Mouse (Mus musculus): ENCODE measurements at regions not wholly inside any gene's neighbourhood (a gene's known extent, or its start where the extent isn't known, plus 50 kb on each side); places are given as distances from the start of the nearest gene placed in this dataset.

GRCm38 (mm10) chr16:9074295-9074694 is 244.4 kb downstream of the 1810013L24Rik start:
- H3K4me2 ChIP-seq (ENCODE audit: low read depth): no peak overlapping the region
- no peak overlapping the region for H3K4me3 ChIP-seq

GRCm38 (mm10) chr16:9077451-9077850 is 247.6 kb downstream of the 1810013L24Rik start:
- H3ac ChIP-seq (ENCODE audit: control insufficient read depth, insufficient read length): no peak overlapping the region
- H3K27me3 ChIP-seq (ENCODE audit: control insufficient read depth, insufficient read depth, insufficient read length): no peaks in the 10 kb centered on the region
- no peak overlapping the region for H3K4me2 ChIP-seq (ENCODE audit: low read depth)
- H3K36me3 ChIP-seq (ENCODE audit: control insufficient read depth, insufficient read depth): no peaks in the 10 kb centered on the region
- no peak for TF ChIP-seq TCF3 (IDR thresholded peaks at IDR 0.05; ENCODE audit: insufficient read length, low read depth)
- no peak overlapping the region for H3K4me3 ChIP-seq
- H3K79me2 ChIP-seq (ENCODE audit: control insufficient read depth, insufficient read depth): no peaks in the 10 kb centered on the region

More at GRCm38 (mm10) chr16:9074295-9074694, 244.4 kb downstream of the 1810013L24Rik start:
- H3K27me3 ChIP-seq (ENCODE audit: control insufficient read depth, insufficient read depth, insufficient read length): no peaks in the 10 kb centered on the region
- TF ChIP-seq CEBPB (IDR thresholded peaks at IDR 0.05; ENCODE audit: insufficient read depth, poor library complexity, severe bottlenecking) (no peak), TCF3 (IDR thresholded peaks at IDR 0.05; ENCODE audit: insufficient read length, low read depth) (no peak), POLR2AphosphoS2 (IDR thresholded peaks at IDR 0.05; ENCODE audit: insufficient read length, low read depth) (no peak), MYOG (IDR thresholded peaks at IDR 0.05; ENCODE audit: control insufficient read depth in 1 of 3, insufficient read depth in 1 of 3, insufficient read length in 2 of 3, low read depth in 2 of 3) (no peak), USF1 (IDR thresholded peaks at IDR 0.05; ENCODE audit: low read depth) (no peak), POLR2A (IDR thresholded peaks at IDR 0.05; ENCODE audit: insufficient read length, low read depth) (no peak), REST (IDR thresholded peaks at IDR 0.05; ENCODE audit: insufficient read depth, insufficient read length) (no peak)
- no peaks in the 10 kb centered on the region for H3K79me2 ChIP-seq (ENCODE audit: control insufficient read depth, insufficient read depth)
- no peak overlapping the region for H3ac ChIP-seq (ENCODE audit: control insufficient read depth, insufficient read length)
- no peaks in the 10 kb centered on the region for H3K36me3 ChIP-seq (ENCODE audit: control insufficient read depth, insufficient read depth)

- H3K36me3 ChIP-seq (ENCODE audit: control insufficient read depth, insufficient read depth): no peaks in the 10 kb centered on the region
- no peak for TF ChIP-seq MYOG (IDR thresholded peaks at IDR 0.05; ENCODE audit: control insufficient read depth in 1 of 3, insufficient read depth in 1 of 3, insufficient read length in 2 of 3, low read depth in 2 of 3)
- no peak for TF ChIP-seq POLR2AphosphoS2 (IDR thresholded peaks at IDR 0.05; ENCODE audit: insufficient read length, low read depth)
- TF ChIP-seq POLR2A (IDR thresholded peaks at IDR 0.05; ENCODE audit: insufficient read length, low read depth): no peak
- TF ChIP-seq USF1 (IDR thresholded peaks at IDR 0.05; ENCODE audit: low read depth): no peak
- TF ChIP-seq MAX (IDR thresholded peaks at IDR 0.05; ENCODE audit: low read depth): no peak
- TF ChIP-seq REST (IDR thresholded peaks at IDR 0.05; ENCODE audit: insufficient read depth, insufficient read length): no peak
- no peak for TF ChIP-seq E2F4 (IDR thresholded peaks at IDR 0.05; ENCODE audit: insufficient read depth)
- no peak for TF ChIP-seq CEBPB (IDR thresholded peaks at IDR 0.05; ENCODE audit: insufficient read depth, poor library complexity, severe bottlenecking)
- no peak for TF ChIP-seq SRF (IDR thresholded peaks at IDR 0.05; ENCODE audit: control insufficient read depth, insufficient read length, low read depth)
- no peak overlapping the region for H3K4me3 ChIP-seq
Measured at GRCm38 (mm10) chr16:9078405-9078942, 248.6 kb downstream of the 1810013L24Rik start.

GRCm38 (mm10) chr16:9083040-9083439 is 253.1 kb downstream of the 1810013L24Rik start:
- Histone ChIP-seq H3K79me2 (ENCODE audit: control insufficient read depth, insufficient read depth) (no peaks in the 10 kb centered on the region), H3K4me3 (no peak overlapping the region), H3K4me2 (ENCODE audit: low read depth) (no peak overlapping the region), H3K27me3 (ENCODE audit: control insufficient read depth, insufficient read depth, insufficient read length) (no peaks in the 10 kb centered on the region), H3K36me3 (ENCODE audit: control insufficient read depth, insufficient read depth) (no peaks in the 10 kb centered on the region), H3ac (ENCODE audit: control insufficient read depth, insufficient read length) (no peak overlapping the region)
- TF ChIP-seq POLR2AphosphoS2 (IDR thresholded peaks at IDR 0.05; ENCODE audit: insufficient read length, low read depth) (no peak), MYOD1 (IDR thresholded peaks at IDR 0.05; ENCODE audit: control insufficient read depth in 1 of 3, insufficient read length in 2 of 3, low read depth in 2 of 3) (no peak), E2F4 (IDR thresholded peaks at IDR 0.05; ENCODE audit: insufficient read depth) (no peak), MAX (IDR thresholded peaks at IDR 0.05; ENCODE audit: low read depth) (no peak), REST (IDR thresholded peaks at IDR 0.05; ENCODE audit: insufficient read depth, insufficient read length) (no peak), CEBPB (IDR thresholded peaks at IDR 0.05; ENCODE audit: insufficient read depth, poor library complexity, severe bottlenecking) (no peak), SRF (IDR thresholded peaks at IDR 0.05; ENCODE audit: control insufficient read depth, insufficient read length, low read depth) (no peak), TCF12 (IDR thresholded peaks at IDR 0.05; ENCODE audit: insufficient read depth, poor library complexity, severe bottlenecking) (no peak), POLR2A (IDR thresholded peaks at IDR 0.05; ENCODE audit: insufficient read length, low read depth) (no peak), USF1 (IDR thresholded peaks at IDR 0.05; ENCODE audit: low read depth) (no peak), MYOG (IDR thresholded peaks at IDR 0.05; ENCODE audit: control insufficient read depth in 1 of 3, insufficient read depth in 1 of 3, insufficient read length in 2 of 3, low read depth in 2 of 3) (no peak)

More at GRCm38 (mm10) chr16:9078405-9078942, 248.6 kb downstream of the 1810013L24Rik start:
- Histone ChIP-seq H3K4me2 (ENCODE audit: low read depth) (no peak overlapping the region), H3ac (ENCODE audit: control insufficient read depth, insufficient read length) (no peak overlapping the region), H3K27me3 (ENCODE audit: control insufficient read depth, insufficient read depth, insufficient read length) (no peaks in the 10 kb centered on the region), H3K79me2 (ENCODE audit: control insufficient read depth, insufficient read depth) (no peaks in the 10 kb centered on the region)

- no peak overlapping the region for H3K4me2 ChIP-seq (ENCODE audit: low read depth)
- H3K4me3 ChIP-seq: no peak overlapping the region
- no peaks in the 10 kb centered on the region for H3K27me3 ChIP-seq (ENCODE audit: control insufficient read depth, insufficient read depth, insufficient read length)
- no peak overlapping the region for H3ac ChIP-seq (ENCODE audit: control insufficient read depth, insufficient read length)
- no peaks in the 10 kb centered on the region for H3K36me3 ChIP-seq (ENCODE audit: control insufficient read depth, insufficient read depth)
- H3K79me2 ChIP-seq (ENCODE audit: control insufficient read depth, insufficient read depth): no peaks in the 10 kb centered on the region
- TF ChIP-seq POLR2AphosphoS2 (IDR thresholded peaks at IDR 0.05; ENCODE audit: insufficient read length, low read depth): no peak
- no peak for TF ChIP-seq TCF3 (IDR thresholded peaks at IDR 0.05; ENCODE audit: insufficient read length, low read depth)
- TF ChIP-seq SRF (IDR thresholded peaks at IDR 0.05; ENCODE audit: control insufficient read depth, insufficient read length, low read depth): no peak
- no peak for TF ChIP-seq REST (IDR thresholded peaks at IDR 0.05; ENCODE audit: insufficient read depth, insufficient read length)
- TF ChIP-seq MAX (IDR thresholded peaks at IDR 0.05; ENCODE audit: low read depth): no peak
- TF ChIP-seq POLR2A (IDR thresholded peaks at IDR 0.05; ENCODE audit: insufficient read length, low read depth): no peak
- no peak for TF ChIP-seq TCF12 (IDR thresholded peaks at IDR 0.05; ENCODE audit: insufficient read depth, poor library complexity, severe bottlenecking)
- no peak for TF ChIP-seq MYOD1 (IDR thresholded peaks at IDR 0.05; ENCODE audit: control insufficient read depth in 1 of 3, insufficient read length in 2 of 3, low read depth in 2 of 3)
- no peak for TF ChIP-seq MYOG (IDR thresholded peaks at IDR 0.05; ENCODE audit: control insufficient read depth in 1 of 3, insufficient read depth in 1 of 3, insufficient read length in 2 of 3, low read depth in 2 of 3)
- TF ChIP-seq CEBPB (IDR thresholded peaks at IDR 0.05; ENCODE audit: insufficient read depth, poor library complexity, severe bottlenecking): no peak
- no peak for TF ChIP-seq USF1 (IDR thresholded peaks at IDR 0.05; ENCODE audit: low read depth)
- TF ChIP-seq E2F4 (IDR thresholded peaks at IDR 0.05; ENCODE audit: insufficient read depth): no peak
Measured at GRCm38 (mm10) chr16:9083740-9084139, 253.8 kb downstream of the 1810013L24Rik start.

Measured in myocyte (in vitro differentiated cells).